Mouse (Mus musculus) ES-Bruce4 (cell line): ENCODE data around the gene Cntn3.

Source experiments
- CTCF ChIP-seq: IDR thresholded peaks from one replicate; pipeline ENCODE4 v1.8.1; 2011; ENCODE audit warnings: low read depth, low read length
- POLR2A ChIP-seq: IDR thresholded peaks from one replicate; pipeline ENCODE4 v1.8.1; 2011; ENCODE audit warnings: low read length; ENCODE audit not compliant: insufficient read depth

- no peak for TF ChIP-seq CTCF
- TF ChIP-seq POLR2A, result no peak
These were observed 253.1 kb downstream of the Cntn3 start for GRCm38 (mm10) chr6:102319755-102320154.
